ENCODE assay signal across 39 mouse cellular contexts in the genomic region with DNA sequence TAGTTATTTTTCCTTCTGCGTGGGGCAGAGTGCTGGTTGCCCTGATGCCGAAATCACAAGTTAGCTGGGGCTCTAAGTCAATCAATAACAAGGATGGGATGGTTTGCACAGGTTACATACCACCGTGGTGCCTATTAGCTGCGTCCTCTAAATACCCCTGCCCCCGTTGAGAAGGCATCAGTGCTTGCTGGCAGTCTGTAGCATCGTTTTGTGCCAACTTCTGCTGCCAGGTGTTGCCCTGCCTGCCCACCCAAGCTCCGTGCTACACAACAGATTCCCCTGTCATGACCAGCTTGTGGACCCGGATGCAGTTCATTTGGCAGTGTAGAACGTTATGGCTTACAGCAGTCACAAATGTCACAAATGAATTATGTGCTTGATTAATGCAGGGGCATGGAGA. TPM values are rescaled to one million over a fixed set of nuclear protein-coding genes. Genes with fewer than 3 reads are reported as not detected.
"Had no signal": no experiment of that assay in that cellular context is flagged by ENCODE, and none has a peak within 500 bp of the region (broad histone marks: within the 10 kb centered on the region; RNA-seq: fewer than 3 reads in every experiment).

No protein-coding gene starts in this region.

- H3K9me3 ChIP-seq: heart, embryonic 10.5 days; heart, embryonic 12.5 days; intestine, embryonic 15.5 days; limb, embryonic 10.5 days; liver, embryonic 13.5 days had no signal

- H3K4me3 ChIP-seq: gastrocnemius, adult 2 months; heart, adult 2 months; heart, embryonic 10.5 days; heart, embryonic 12.5 days; hindbrain, embryonic 10.5 days; hindbrain, embryonic 12.5 days; intestine, embryonic 15.5 days; left cerebral cortex, adult 2 months; limb, embryonic 10.5 days; limb, embryonic 12.5 days; liver, embryonic 13.5 days had no signal

- H3K27me3 ChIP-seq: heart, embryonic 12.5 days; hindbrain, embryonic 12.5 days; intestine, embryonic 15.5 days; limb, embryonic 12.5 days; liver, embryonic 13.5 days had no signal

- H3K27ac ChIP-seq: gastrocnemius, adult 2 months; heart, adult 2 months; heart, embryonic 10.5 days; hindbrain, embryonic 10.5 days; hindbrain, embryonic 12.5 days; hindbrain, embryonic 14.5 days; intestine, embryonic 15.5 days; left cerebral cortex, adult 2 months; limb, embryonic 10.5 days; limb, embryonic 12.5 days; liver, embryonic 13.5 days had no signal

- H3K4me1 ChIP-seq: heart, embryonic 10.5 days; heart, embryonic 12.5 days; hindbrain, embryonic 12.5 days; intestine, embryonic 15.5 days; limb, embryonic 10.5 days; liver, embryonic 13.5 days had no signal

- H3K36me3 ChIP-seq: heart, embryonic 10.5 days; heart, embryonic 12.5 days; hindbrain, embryonic 10.5 days; hindbrain, embryonic 12.5 days; intestine, embryonic 15.5 days; limb, embryonic 10.5 days; limb, embryonic 12.5 days; liver, embryonic 13.5 days had no signal

- DNase-seq: gastrocnemius, adult 2 months; gastrocnemius, postnatal 10 days; gastrocnemius, postnatal 25 days; heart, adult 2 months; heart, postnatal 10 days; heart, postnatal 4 days; kidney, adult 18-20 months; kidney, adult 8-10 months; kidney, postnatal 10 days; kidney, postnatal 25 days; kidney, postnatal 4 days; liver; liver, embryonic 13.5 days had no signal

- ATAC-seq: hindbrain, embryonic 16.5 days; inflammation-experienced regulatory T-cells, adult 6 months; intestine, embryonic 15.5 days; intestine, postnatal 0 days had no signal

RNA-seq across cellular contexts. Expression of gene Iqcf6, which starts 10.1 kb away (rescaled TPM):
- total RNA-seq: gastrocnemius, adult 2 months; gastrocnemius, postnatal 10 days; gastrocnemius, postnatal 25 days; gastrocnemius, postnatal 4 days; granulocyte monocyte progenitor cell, adult 5-6 weeks; heart, adult 2 months; heart, postnatal 10 days; heart, postnatal 25 days; heart, postnatal 4 days; layer of hippocampus, adult 8-10 months; layer of hippocampus, postnatal 10 days; layer of hippocampus, postnatal 25 days; left cerebral cortex, adult 2 months; left cerebral cortex, postnatal 14 days had no signal
- polyA plus RNA-seq: frontal cortex, adult 2 months; heart, adult 2 months; heart, embryonic 10.5 days; heart, embryonic 12.5 days; heart, embryonic 14.5 days; heart, embryonic 16.5 days; hindbrain, embryonic 10.5 days; hindbrain, embryonic 12.5 days; hindbrain, embryonic 14.5 days; hindbrain, embryonic 16.5 days; inflammation-experienced regulatory T-cells, adult 6 months; intestine, embryonic 15.5 days; intestine, postnatal 0 days; kidney, embryonic 14.5 days; kidney, embryonic 16.5 days; limb, embryonic 10.5 days; limb, embryonic 12.5 days; limb, embryonic 14.5 days; liver, embryonic 11.5 days; liver, embryonic 13.5 days had no signal

RNA-seq across cellular contexts. Expression of gene Grm2, which starts 39.6 kb away (rescaled TPM):
- total RNA-seq: gastrocnemius, adult 2 months; gastrocnemius, postnatal 25 days; gastrocnemius, postnatal 4 days; granulocyte monocyte progenitor cell, adult 5-6 weeks; heart, adult 2 months; heart, postnatal 10 days; heart, postnatal 25 days; heart, postnatal 4 days had no signal
- polyA plus RNA-seq: heart, adult 2 months; heart, embryonic 12.5 days; heart, embryonic 14.5 days; heart, embryonic 16.5 days; inflammation-experienced regulatory T-cells, adult 6 months; intestine, embryonic 15.5 days; intestine, postnatal 0 days; kidney, embryonic 14.5 days; kidney, embryonic 16.5 days; limb, embryonic 10.5 days; limb, embryonic 12.5 days; liver, embryonic 11.5 days; liver, embryonic 13.5 days had no signal

RNA-seq across cellular contexts. Expression of gene Iqcf4, which starts 45.5 kb away (rescaled TPM):
- total RNA-seq: gastrocnemius, adult 2 months; gastrocnemius, postnatal 10 days; gastrocnemius, postnatal 25 days; gastrocnemius, postnatal 4 days; granulocyte monocyte progenitor cell, adult 5-6 weeks; heart, adult 2 months; heart, postnatal 10 days; heart, postnatal 25 days; heart, postnatal 4 days; layer of hippocampus, adult 8-10 months; layer of hippocampus, postnatal 10 days; layer of hippocampus, postnatal 25 days; left cerebral cortex, adult 2 months; left cerebral cortex, postnatal 14 days had no signal
- polyA plus RNA-seq: frontal cortex, adult 2 months; heart, adult 2 months; heart, embryonic 10.5 days; heart, embryonic 12.5 days; heart, embryonic 14.5 days; heart, embryonic 16.5 days; hindbrain, embryonic 10.5 days; hindbrain, embryonic 12.5 days; hindbrain, embryonic 14.5 days; hindbrain, embryonic 16.5 days; inflammation-experienced regulatory T-cells, adult 6 months; intestine, embryonic 15.5 days; intestine, postnatal 0 days; kidney, embryonic 14.5 days; kidney, embryonic 16.5 days; limb, embryonic 10.5 days; limb, embryonic 12.5 days; limb, embryonic 14.5 days; liver, embryonic 11.5 days; liver, embryonic 13.5 days had no signal

RNA-seq across cellular contexts. Expression of gene Iqcf3, which starts 54.9 kb away (rescaled TPM):
- total RNA-seq: gastrocnemius, adult 2 months; gastrocnemius, postnatal 10 days; gastrocnemius, postnatal 25 days; gastrocnemius, postnatal 4 days; granulocyte monocyte progenitor cell, adult 5-6 weeks; heart, adult 2 months; heart, postnatal 10 days; heart, postnatal 25 days; heart, postnatal 4 days; layer of hippocampus, adult 8-10 months; layer of hippocampus, postnatal 10 days; layer of hippocampus, postnatal 25 days; left cerebral cortex, adult 2 months; left cerebral cortex, postnatal 14 days had no signal
- polyA plus RNA-seq: frontal cortex, adult 2 months; heart, adult 2 months; heart, embryonic 10.5 days; heart, embryonic 12.5 days; heart, embryonic 14.5 days; heart, embryonic 16.5 days; hindbrain, embryonic 10.5 days; hindbrain, embryonic 12.5 days; hindbrain, embryonic 14.5 days; hindbrain, embryonic 16.5 days; inflammation-experienced regulatory T-cells, adult 6 months; intestine, embryonic 15.5 days; intestine, postnatal 0 days; kidney, embryonic 14.5 days; kidney, embryonic 16.5 days; limb, embryonic 10.5 days; limb, embryonic 12.5 days; limb, embryonic 14.5 days; liver, embryonic 11.5 days; liver, embryonic 13.5 days had no signal
